Mouse (Mus musculus) erythroid progenitor cell, adult 5-6 weeks (primary cell): ENCODE data around the gene Thada. TPM values are rescaled to one million over a fixed set of nuclear protein-coding genes. Genes with fewer than 3 reads are reported as not detected.

ENCODE experiments used
- ATAC-seq: replicated peaks from 2 replicates; pipeline ENCODE4 v1.8.0; 2016; ENCODE audit warnings: moderate number of reproducible peaks, mild to moderate bottlenecking, moderate TSS enrichment, inconsistent platforms; ENCODE audit not compliant: poor library complexity, low FRiP score, severe bottlenecking
- total RNA-seq, 2 experiments: library from RNA; stranded (forward) in 1 of 2; stranded (reverse) in 1 of 2; fragments of 150-400 nt in 1 of 2; fragments of 186-747, 209-891 nt in 1 of 2; gene quantifications; 2 replicates each; pipeline versions ENCODE4 v1.2.3 to v1.2.4; 2015 to 2017; ENCODE audit warnings: low replicate concordance in 2 of 2

Gene Thada
- total RNA-seq (2015; ENCODE audit: low replicate concordance) (10.9 and 13.0 TPM in 2 replicates), total RNA-seq (2017; ENCODE audit: low replicate concordance) (7.5 and 16.0 TPM in 2 replicates)

- ATAC-seq, result peak; percentile 97
Observed at GRCm38 (mm10) chr17:84465753-84466608, at the start of gene Thada. Gene Thada, minus strand, starts transcription at chr17:84466205.

- no peak for ATAC-seq
Observed at GRCm38 (mm10) chr17:84512516-84513085, 46.6 kb upstream of the Thada start.

GRCm38 (mm10) chr17:84511682-84512515, 45.9 kb upstream of the Thada start, which contains the start of gene Plekhh2:
Gene Plekhh2, plus strand, starts transcription at chr17:84511895.
- ATAC-seq, result no peak

- ATAC-seq, result no peak
Observed at GRCm38 (mm10) chr17:84510961-84511639, 45.1 kb upstream of the Thada start.

- no peak for ATAC-seq
Observed at GRCm38 (mm10) chr17:84510355-84510754, 44.4 kb upstream of the Thada start.

GRCm38 (mm10) chr17:84509176-84509575, 43.2 kb upstream of the Thada start:
- no peak for ATAC-seq

- ATAC-seq, result no peak
Observed at GRCm38 (mm10) chr17:84508736-84509135, 42.7 kb upstream of the Thada start.

- no peak for ATAC-seq
Observed at GRCm38 (mm10) chr17:84505922-84506321, 39.9 kb upstream of the Thada start.

- ATAC-seq, result no peak
Observed at GRCm38 (mm10) chr17:84502341-84502740, 36.3 kb upstream of the Thada start.

- ATAC-seq, result no peak
Observed at GRCm38 (mm10) chr17:84498639-84499038, 32.6 kb upstream of the Thada start.

GRCm38 (mm10) chr17:84497972-84498604, 32.1 kb upstream of the Thada start:
- ATAC-seq, result no peak

GRCm38 (mm10) chr17:84497559-84497958, 31.6 kb upstream of the Thada start:
- no peak for ATAC-seq

- no peak for ATAC-seq
Observed at GRCm38 (mm10) chr17:84497026-84497425, 31.0 kb upstream of the Thada start.

- no peak for ATAC-seq
Observed at GRCm38 (mm10) chr17:84492255-84492880, 26.4 kb upstream of the Thada start.

- no peak for ATAC-seq
Observed at GRCm38 (mm10) chr17:84487415-84487814, 21.4 kb upstream of the Thada start.

GRCm38 (mm10) chr17:84483673-84484320, 17.8 kb upstream of the Thada start:
- no peak for ATAC-seq

- ATAC-seq, result no peak
Observed at GRCm38 (mm10) chr17:84482831-84483230, 16.8 kb upstream of the Thada start.
